ENCODE assay signal across 32 mouse cellular contexts in the genomic region with DNA sequence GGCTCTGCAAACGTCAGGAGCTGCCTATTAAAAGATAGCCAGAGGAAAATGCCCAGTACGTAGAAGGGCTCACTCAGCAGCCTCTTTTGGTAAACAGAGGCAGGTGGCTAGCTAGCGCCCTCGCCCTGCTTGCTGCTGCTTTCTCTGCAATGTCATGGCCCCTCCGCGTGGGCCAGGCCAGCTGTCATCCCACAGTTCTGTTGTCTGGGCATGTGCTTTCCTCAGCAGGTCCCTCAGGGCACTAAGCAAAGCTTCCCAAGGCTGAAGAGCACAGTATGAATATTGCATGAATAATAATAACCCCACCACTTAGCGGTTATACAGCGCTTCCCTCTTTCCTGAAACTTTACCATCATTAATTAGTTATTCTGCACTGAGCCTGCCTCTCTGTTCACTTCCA. TPM values are rescaled to one million over a fixed set of nuclear protein-coding genes. Genes with fewer than 3 reads are reported as not detected.
DNase-seq lines count a peak whose midpoint lies in the region; ATAC-seq and TF ChIP-seq lines count a peak whose summit lies in the region.
"Had no signal": no experiment of that assay in that cellular context is flagged by ENCODE, and none has a peak within 500 bp of the region (broad histone marks: within the 10 kb centered on the region; RNA-seq: fewer than 3 reads in every experiment).

No protein-coding gene starts in this region.

- no peaks in the 10 kb centered on the region for H3K79me2 ChIP-seq in myocyte (ENCODE audit: control insufficient read depth, insufficient read depth)

- H3K9ac ChIP-seq in midbrain, embryonic 11.5 days (ENCODE audit: low read length), result no peak overlapping the region
- no peak overlapping the region for H3K9ac ChIP-seq in midbrain, postnatal 0 days (replicated peaks; ENCODE audit: low read length, poor library complexity, severe bottlenecking)
- no peak overlapping the region for H3K9ac ChIP-seq in hindbrain, embryonic 12.5 days
- H3K9ac ChIP-seq: embryonic facial prominence, embryonic 12.5 days; kidney, embryonic 15.5 days; liver, embryonic 13.5 days had no signal

- no peak overlapping the region for H3ac ChIP-seq in myocyte (ENCODE audit: control insufficient read depth, insufficient read length)

- peak; percentile 11 for DNase-seq in embryo, embryonic 11 days
- DNase-seq in embryo, embryonic 9.5 days (ENCODE audit: extremely low spot score), result no peak
- no peak for DNase-seq in midbrain, embryonic 11.5 days (ENCODE audit: low spot score, missing footprints)
- no peak for DNase-seq in midbrain, postnatal 0 days (ENCODE audit: low spot score)
- no peak for DNase-seq in thymus, postnatal 25 days
- DNase-seq in cerebellum, adult 18-20 months, result no peak
- DNase-seq: adrenal gland, adult 8-10 months; cerebellum, adult 2 months; kidney, postnatal 36 days; liver, embryonic 13.5 days; lung, adult 2 months; lung, postnatal 14 days; right cerebral cortex, postnatal 25 days; spleen, adult 18-20 months had no signal

- no peak overlapping the region for H3K27ac ChIP-seq in midbrain, embryonic 11.5 days (ENCODE audit: low read depth, low read length)
- no peak overlapping the region for H3K27ac ChIP-seq in midbrain, postnatal 0 days (ENCODE audit: low read depth, low read length)
- H3K27ac ChIP-seq in hindbrain, embryonic 12.5 days, result no peak overlapping the region
- H3K27ac ChIP-seq: embryonic facial prominence, embryonic 12.5 days; heart, embryonic 10.5 days; kidney, embryonic 15.5 days; liver, embryonic 13.5 days had no signal

- ATAC-seq in midbrain, embryonic 11.5 days (ENCODE audit: low FRiP score), result peak; percentile 64
- ATAC-seq in midbrain, postnatal 0 days (ENCODE audit: low FRiP score), result no peak
- ATAC-seq in hindbrain, embryonic 12.5 days (ENCODE audit: low FRiP score), result peak; percentile 48; the same call in 1 of the 2 replicates
- ATAC-seq: activated CD4-positive, CD25-positive, alpha-beta regulatory T cell, adult 4 months; forebrain, embryonic 14.5 days; intestine, postnatal 0 days had no signal

- no peaks in the 10 kb centered on the region for H3K9me3 ChIP-seq in midbrain, embryonic 11.5 days (ENCODE audit: control insufficient read depth, low read length)
- H3K9me3 ChIP-seq in midbrain, postnatal 0 days (ENCODE audit: low read length), result no peaks in the 10 kb centered on the region
- no peaks in the 10 kb centered on the region for H3K9me3 ChIP-seq in hindbrain, embryonic 12.5 days (replicated peaks)
- H3K9me3 ChIP-seq: embryonic facial prominence, embryonic 12.5 days; heart, embryonic 10.5 days; kidney, embryonic 15.5 days; liver, embryonic 13.5 days had no signal

- H3K27me3 ChIP-seq in midbrain, embryonic 11.5 days (ENCODE audit: control insufficient read depth, insufficient read depth, low read length), result no peaks in the 10 kb centered on the region
- H3K27me3 ChIP-seq in midbrain, postnatal 0 days (ENCODE audit: insufficient read depth, low read length), result no peaks in the 10 kb centered on the region
- H3K27me3 ChIP-seq in hindbrain, embryonic 12.5 days, result no peaks in the 10 kb centered on the region
- no peaks in the 10 kb centered on the region for H3K27me3 ChIP-seq in myocyte (ENCODE audit: control insufficient read depth, insufficient read depth, insufficient read length)
- H3K27me3 ChIP-seq: embryonic facial prominence, embryonic 12.5 days; kidney, embryonic 15.5 days; liver, embryonic 13.5 days had no signal

- H3K4me3 ChIP-seq in midbrain, embryonic 11.5 days (ENCODE audit: low read depth, low read length), result no peak overlapping the region
- no peak overlapping the region for H3K4me3 ChIP-seq in midbrain, postnatal 0 days (ENCODE audit: low read depth, low read length)
- no peak overlapping the region for H3K4me3 ChIP-seq in hindbrain, embryonic 12.5 days
- H3K4me3 ChIP-seq in myocyte, result no peak overlapping the region
- H3K4me3 ChIP-seq: embryonic facial prominence, embryonic 12.5 days; heart, embryonic 10.5 days; kidney, embryonic 15.5 days; liver, embryonic 13.5 days had no signal

- no peaks in the 10 kb centered on the region for H3K4me1 ChIP-seq in midbrain, embryonic 11.5 days (ENCODE audit: control insufficient read depth, insufficient read depth, low read length)
- H3K4me1 ChIP-seq in midbrain, postnatal 0 days (ENCODE audit: insufficient read depth, low read length), result 0 out of 2 replicates have a peak, but pooled peaks cover 2% of the 10 kb centered on the region
- H3K4me1 ChIP-seq in hindbrain, embryonic 12.5 days, result peaks cover 12% of the 10 kb centered on the region
- H3K4me1 ChIP-seq: embryonic facial prominence, embryonic 12.5 days; liver, embryonic 13.5 days had no signal

- TF ChIP-seq POLR2A in myocyte (IDR thresholded peaks at IDR 0.05; ENCODE audit: insufficient read length, low read depth), result no peak

- no peaks in the 10 kb centered on the region for H3K36me3 ChIP-seq in midbrain, embryonic 11.5 days (ENCODE audit: control insufficient read depth, insufficient read depth, low read length)
- H3K36me3 ChIP-seq in midbrain, postnatal 0 days (ENCODE audit: insufficient read depth, low read length), result no peaks in the 10 kb centered on the region
- no peaks in the 10 kb centered on the region for H3K36me3 ChIP-seq in hindbrain, embryonic 12.5 days
- no peaks in the 10 kb centered on the region for H3K36me3 ChIP-seq in myocyte (ENCODE audit: control insufficient read depth, insufficient read depth)
- H3K36me3 ChIP-seq: embryonic facial prominence, embryonic 12.5 days; heart, embryonic 10.5 days; kidney, embryonic 15.5 days; liver, embryonic 13.5 days had no signal

- no peak overlapping the region for H3K4me2 ChIP-seq in midbrain, embryonic 11.5 days
- H3K4me2 ChIP-seq in midbrain, postnatal 0 days (ENCODE audit: low read depth, low read length, poor library complexity, severe bottlenecking), result no peak overlapping the region
- H3K4me2 ChIP-seq in hindbrain, embryonic 12.5 days (replicated peaks), result no peak overlapping the region
- H3K4me2 ChIP-seq in myocyte (ENCODE audit: low read depth), result no peak overlapping the region
- H3K4me2 ChIP-seq: embryonic facial prominence, embryonic 12.5 days; kidney, embryonic 15.5 days; liver, embryonic 13.5 days had no signal

- 70% methylated on average over 8 of the region's 8 CpGs for WGBS in midbrain, embryonic 11.5 days
- WGBS in midbrain, postnatal 0 days, result 46% methylated on average over 8 of the region's 8 CpGs
- WGBS in hindbrain, embryonic 12.5 days, result 47% methylated on average over 8 of the region's 8 CpGs

- no peak for TF ChIP-seq CTCF in midbrain, postnatal 0 days (IDR thresholded peaks at IDR 0.05)

TF ChIP-seq in myocyte, 11 proteins besides CTCF, POLR2A, EP300 and RAD21:
- TF ChIP-seq SRF (IDR thresholded peaks at IDR 0.05; ENCODE audit: control insufficient read depth, insufficient read length, low read depth), result no peak
- TF ChIP-seq POLR2AphosphoS2 (IDR thresholded peaks at IDR 0.05; ENCODE audit: insufficient read length, low read depth), result no peak
- TF ChIP-seq TCF3 (IDR thresholded peaks at IDR 0.05; ENCODE audit: insufficient read length, low read depth), result no peak
- no peak for TF ChIP-seq MAX (IDR thresholded peaks at IDR 0.05; ENCODE audit: low read depth)
- no peak for TF ChIP-seq USF1 (IDR thresholded peaks at IDR 0.05; ENCODE audit: low read depth)
- TF ChIP-seq TCF12 (IDR thresholded peaks at IDR 0.05; ENCODE audit: insufficient read depth, poor library complexity, severe bottlenecking), result no peak
- peak in 2 of 3 experiments; percentile 39 to 41 for TF ChIP-seq MYOG (IDR thresholded peaks at IDR 0.05; ENCODE audit: control insufficient read depth in 1 of 3, insufficient read depth in 1 of 3, insufficient read length in 2 of 3, low read depth in 2 of 3)
- no peak for TF ChIP-seq E2F4 (IDR thresholded peaks at IDR 0.05; ENCODE audit: insufficient read depth)
- peak in 2 of 3 experiments; percentile 9 to 75 for TF ChIP-seq MYOD1 (IDR thresholded peaks at IDR 0.05; ENCODE audit: control insufficient read depth in 1 of 3, insufficient read length in 2 of 3, low read depth in 2 of 3)
- TF ChIP-seq REST (IDR thresholded peaks at IDR 0.05; ENCODE audit: insufficient read depth, insufficient read length), result no peak
- no peak for TF ChIP-seq CEBPB (IDR thresholded peaks at IDR 0.05; ENCODE audit: insufficient read depth, poor library complexity, severe bottlenecking)

RNA-seq across cellular contexts. Expression of gene Tmem273, which starts 10.6 kb away (rescaled TPM):
- polyA plus RNA-seq in midbrain, embryonic 11.5 days (2014; fragmentation: Nextera tagmentation; extraction: Ambion mirVana), result 0.57 and 0.72 TPM in 2 replicates
- 0.38 and 0.71 TPM in 2 replicates for total RNA-seq in midbrain, postnatal 0 days (2014; rRNA removed)
- 0.40 and 0.60 TPM in 2 replicates for polyA plus RNA-seq in midbrain, postnatal 0 days (2015; fragmentation: Nextera tagmentation; extraction: Ambion mirVana)
- polyA plus RNA-seq in hindbrain, embryonic 12.5 days (2016; fragmentation: Nextera tagmentation; extraction: Ambion mirVana), result 0.30 and 0.47 TPM in 2 replicates
- 0.05 TPM for polyA plus RNA-seq in myocyte (2012; fragmentation: generic; extraction: Trizol)
- total RNA-seq: gastrocnemius, adult 8-10 months had no signal

RNA-seq across cellular contexts. Expression of gene Fam170b, which starts 37.4 kb away (rescaled TPM):
- not detected in 2 replicates for polyA plus RNA-seq in midbrain, embryonic 11.5 days (2014; fragmentation: Nextera tagmentation; extraction: Ambion mirVana)
- total RNA-seq in midbrain, postnatal 0 days (2014; rRNA removed), result not detected in 2 replicates
- not detected in 2 replicates for polyA plus RNA-seq in midbrain, postnatal 0 days (2015; fragmentation: Nextera tagmentation; extraction: Ambion mirVana)
- polyA plus RNA-seq in hindbrain, embryonic 12.5 days (2016; fragmentation: Nextera tagmentation; extraction: Ambion mirVana), result not detected in 2 replicates
- not detected for polyA plus RNA-seq in myocyte (2012; fragmentation: generic; extraction: Trizol)
- total RNA-seq: common myeloid progenitor, adult 5-6 weeks; hematopoietic stem cell, adult 5-6 weeks; layer of hippocampus, adult 8-10 months; left cerebral cortex, adult 18-20 months; left cerebral cortex, postnatal 25 days; megakaryocyte progenitor cell, adult 5-6 weeks had no signal
- polyA plus RNA-seq: activated CD4-positive, CD25-positive, alpha-beta regulatory T cell, adult 4 months; cerebellum, adult 2 months; embryonic facial prominence, embryonic 12.5 days; forebrain, embryonic 14.5 days; frontal cortex, adult 2 months; heart, embryonic 16.5 days; intestine, postnatal 0 days; limb, embryonic 14.5 days; liver, embryonic 13.5 days; lung, adult 2 months had no signal
